Mouse (Mus musculus) neural tube, embryonic 14.5 days (tissue): ENCODE data around the gene Cpne8. TPM values are rescaled to one million over a fixed set of nuclear protein-coding genes. Genes with fewer than 3 reads are reported as not detected.
"Not testable (repeated sequence)": the region's sequence is repeated elsewhere in the genome, so short reads cannot be mapped to it uniquely, and the experiment has no call there.

ENCODE experiments used
- ATAC-seq: fragments of 200-750 bp; cut with Nextera tagmentation; 2 replicates; pipeline ENCODE4 v1.8.0; 2017; ENCODE audit warnings: low read depth, mild to moderate bottlenecking, moderate TSS enrichment, moderate library complexity
- H3K27ac ChIP-seq: fragments of 300-500 bp; sonication (generic); 2 replicates; pipeline ENCODE4 v1.5.1; 2014; ENCODE audit warnings: low read depth, mild to moderate bottlenecking, control low read depth, low read length, moderate library complexity, mixed read lengths
- H3K27me3 ChIP-seq: fragments of 300-500 bp; sonication (generic); 2 replicates; pipeline ENCODE4 v1.6.1; 2014; ENCODE audit warnings: low read length; ENCODE audit not compliant: control insufficient read depth, insufficient read depth
- H3K36me3 ChIP-seq: fragments of 300-500 bp; sonication (generic); 2 replicates; pipeline ENCODE4 v1.6.1; 2014; ENCODE audit warnings: low read length, mixed read lengths; ENCODE audit not compliant: control insufficient read depth, insufficient read depth
- H3K4me1 ChIP-seq: fragments of 300-500 bp; sonication (generic); 2 replicates; pipeline ENCODE4 v1.6.1; 2014; ENCODE audit warnings: low read length; ENCODE audit not compliant: control insufficient read depth, insufficient read depth
- H3K4me2 ChIP-seq: fragments of 300-500 bp; sonication (generic); 2 replicates; pipeline ENCODE4 v1.6.1; 2014; ENCODE audit warnings: mild to moderate bottlenecking, low read depth, low read length, control low read depth
- H3K4me3 ChIP-seq: fragments of 300-500 bp; sonication (generic); 2 replicates; pipeline ENCODE4 v1.5.1; 2014; ENCODE audit warnings: low read depth, low read length, control low read depth, mixed read lengths
- H3K9ac ChIP-seq: fragments of 300-500 bp; sonication (generic); replicated peaks from 2 replicates; pipeline ENCODE4 v1.6.1; 2014; ENCODE audit warnings: low read depth, mild to moderate bottlenecking, control low read depth, low read length, mixed read lengths
- H3K9me3 ChIP-seq: fragments of 300-500 bp; sonication (generic); 2 replicates; pipeline ENCODE4 v1.6.1; 2016; ENCODE audit warnings: low read length; ENCODE audit not compliant: control insufficient read depth
- WGBS: fragments of 180-500 bp; shearing (Covaris S2); extraction: QIAGEN DNeasy Blood & Tissue Kit; methylation state at CpG from one replicate; pipeline ENCODE4 v1.1.7; 2014; 5-methylcytosine and 5-hydroxymethylcytosine counted together
- polyA plus RNA-seq: library from polyadenylated mRNA; unstranded; fragments of >200 nt; fragmentation: Nextera tagmentation; extraction: Ambion mirVana; gene quantifications from 2 replicates; pipeline ENCODE4 v1.2.1, GENCODE M21; 2014

Cpne8 gene
- polyA plus RNA-seq, 1 experiment from 2014 or later = 34.7 TPM

GRCm38 (mm10) chr15:90470561-90470960 is 208.7 kb downstream of the Cpne8 start:
- H3K4me3 ChIP-seq, H3K27ac ChIP-seq: not testable (repeated sequence)

GRCm38 (mm10) chr15:90463281-90463680 is 216.0 kb downstream of the Cpne8 start:
- Histone ChIP-seq H3K9ac (no peak overlapping the region), H3K27me3 (no peaks in the 10 kb centered on the region), H3K9me3 (no peaks in the 10 kb centered on the region), H3K4me1 (no peaks in the 10 kb centered on the region), H3K4me2 (no peak overlapping the region), H3K4me3 (no peak overlapping the region), H3K27ac (no peak overlapping the region), H3K36me3 (no peaks in the 10 kb centered on the region)
- ATAC-seq = no peak
- WGBS = 88% methylated on average over 2 of the region's 2 CpGs

More at GRCm38 (mm10) chr15:90470561-90470960, 208.7 kb downstream of the Cpne8 start:
- not testable (repeated sequence) for H3K4me2 ChIP-seq, H3K36me3 ChIP-seq, H3K27me3 ChIP-seq, H3K4me1 ChIP-seq, H3K9ac ChIP-seq, ATAC-seq, H3K9me3 ChIP-seq

- Histone ChIP-seq H3K9me3 (no peaks in the 10 kb centered on the region), H3K9ac (no peak overlapping the region), H3K36me3 (no peaks in the 10 kb centered on the region), H3K27me3 (no peaks in the 10 kb centered on the region), H3K27ac (no peak overlapping the region), H3K4me1 (no peaks in the 10 kb centered on the region), H3K4me2 (no peak overlapping the region), H3K4me3 (no peak overlapping the region)
- no peak for ATAC-seq
- WGBS = 79% methylated on average over 1 of the region's 1 CpGs
Measured at GRCm38 (mm10) chr15:90446076-90446475, 233.2 kb downstream of the Cpne8 start.
